In the genomic region with DNA sequence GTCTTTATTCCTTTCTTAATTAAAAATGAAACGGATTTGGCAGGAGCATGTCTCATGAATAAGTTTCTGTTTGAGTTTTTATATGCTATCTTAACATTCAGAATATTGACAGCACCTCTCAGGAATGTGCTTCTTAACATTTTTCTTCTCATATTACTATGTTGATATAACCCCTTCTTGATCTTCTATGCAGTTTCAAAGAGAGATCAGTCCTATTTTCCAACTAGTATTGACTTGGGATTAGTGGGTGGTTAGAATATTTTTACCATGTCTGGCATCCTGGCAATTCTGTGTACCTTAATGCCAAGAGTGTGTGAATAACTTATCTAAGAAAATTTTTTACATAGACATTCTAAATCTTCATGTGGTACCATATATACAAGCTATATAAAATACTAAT, we compare ENCODE assay signal across 22 mouse cellular contexts.
"Had no signal": no experiment of that assay in that cellular context is flagged by ENCODE, and none has a peak within 500 bp of the region (broad histone marks: within the 10 kb centered on the region; RNA-seq: fewer than 3 reads in every experiment).

No protein-coding gene starts in this region.

- H3K9ac ChIP-seq: limb, embryonic 13.5 days; liver, embryonic 12.5 days; liver, embryonic 15.5 days; midbrain, embryonic 12.5 days; midbrain, embryonic 15.5 days; neural tube, embryonic 13.5 days had no signal

- H3K9me3 ChIP-seq: limb, embryonic 10.5 days; limb, embryonic 13.5 days; liver, embryonic 12.5 days; liver, embryonic 15.5 days; midbrain, embryonic 12.5 days; midbrain, embryonic 15.5 days; neural tube, embryonic 13.5 days had no signal

- H3K27me3 ChIP-seq: limb, embryonic 13.5 days; liver, embryonic 12.5 days; liver, embryonic 15.5 days; midbrain, embryonic 12.5 days; midbrain, embryonic 15.5 days; neural tube, embryonic 13.5 days had no signal

- H3K4me1 ChIP-seq: limb, embryonic 10.5 days; limb, embryonic 13.5 days; liver, embryonic 12.5 days; liver, embryonic 15.5 days; midbrain, embryonic 12.5 days; midbrain, embryonic 15.5 days; neural tube, embryonic 13.5 days had no signal

- H3K36me3 ChIP-seq: limb, embryonic 10.5 days; limb, embryonic 13.5 days; liver, embryonic 12.5 days; liver, embryonic 15.5 days; midbrain, embryonic 12.5 days; midbrain, embryonic 15.5 days; neural tube, embryonic 13.5 days had no signal

- H3K4me2 ChIP-seq: limb, embryonic 13.5 days; liver, embryonic 12.5 days; liver, embryonic 15.5 days; midbrain, embryonic 12.5 days; midbrain, embryonic 15.5 days; neural tube, embryonic 13.5 days had no signal

- DNase-seq: kidney, adult 2 months; kidney, postnatal 25 days; layer of hippocampus, adult 9-11 months; liver; lung, adult 2 months; retina, postnatal 1 day; right cerebral cortex, postnatal 25 days; spleen, adult 18-20 months; thymus, adult 2 months; thymus, postnatal 14 days; thymus, postnatal 4 days had no signal

- H3K27ac ChIP-seq: kidney, postnatal 0 days; layer of hippocampus, adult 2 months; limb, embryonic 10.5 days; limb, embryonic 13.5 days; liver, embryonic 12.5 days; liver, embryonic 15.5 days; macrophage; midbrain, embryonic 12.5 days; midbrain, embryonic 15.5 days; neural tube, embryonic 13.5 days had no signal

- ATAC-seq: intestine, postnatal 0 days; liver, embryonic 12.5 days; midbrain, embryonic 15.5 days had no signal

- H3K4me3 ChIP-seq: layer of hippocampus, adult 2 months; limb, embryonic 10.5 days; limb, embryonic 13.5 days; liver, embryonic 12.5 days; liver, embryonic 15.5 days; midbrain, embryonic 12.5 days; midbrain, embryonic 15.5 days; neural tube, embryonic 13.5 days had no signal
